Mouse (Mus musculus): Measurements from ENCODE around the gene Igf2r.

Igf2r gene

GRCm38 (mm10) chr17:12669363-12669679 lies 100.1 kb downstream of the Igf2r start:
- DNase-seq: no peak

GRCm38 (mm10) chr17:12668478-12669362 lies 100.7 kb downstream of the Igf2r start:
- no peak for DNase-seq

- DNase-seq: peak; percentile 57 to 70
These were observed 105.3 kb downstream of the Igf2r start for GRCm38 (mm10) chr17:12664156-12664555.

GRCm38 (mm10) chr17:12660572-12661260 lies 108.7 kb downstream of the Igf2r start:
- DNase-seq: peak in 1 of 2 experiments; percentile 39

- DNase-seq: no peak
These were observed 110.2 kb downstream of the Igf2r start for GRCm38 (mm10) chr17:12659233-12659632.

GRCm38 (mm10) chr17:12658784-12659183 lies 110.7 kb downstream of the Igf2r start:
- no peak for DNase-seq

- DNase-seq: no peak
These were observed 113.6 kb downstream of the Igf2r start for GRCm38 (mm10) chr17:12655826-12656225.

GRCm38 (mm10) chr17:12654061-12654460 lies 115.4 kb downstream of the Igf2r start:
- DNase-seq: no peak

GRCm38 (mm10) chr17:12652604-12653003 lies 116.9 kb downstream of the Igf2r start:
- DNase-seq: no peak

GRCm38 (mm10) chr17:12645461-12645860 lies 124.0 kb downstream of the Igf2r start:
- no peak for DNase-seq

- no peak for DNase-seq
These were observed 128.4 kb downstream of the Igf2r start for GRCm38 (mm10) chr17:12641087-12641486.

- DNase-seq: no peak
These were observed 129.9 kb downstream of the Igf2r start for GRCm38 (mm10) chr17:12639585-12639984.

GRCm38 (mm10) chr17:12634814-12635213 lies 134.7 kb downstream of the Igf2r start:
- DNase-seq: no peak

All from cerebellum, postnatal 36 days (tissue).